In genomic region chr16:85899790-85900587, GRCm38 (mm10) we compare ENCODE assay signal across 8 mouse cellular contexts. TPM values are rescaled to one million over a fixed set of nuclear protein-coding genes. Genes with fewer than 3 reads are reported as not detected.
DNase-seq lines count a peak whose midpoint lies in the region; ATAC-seq lines count a peak whose summit lies in the region.

No protein-coding gene starts in this region.

- 0 out of 2 replicates have a peak, but pooled peaks have one; percentile 15 for ATAC-seq in frontal cortex, adult (ENCODE audit: low TSS enrichment)
- peak; percentile 68 for ATAC-seq in forebrain, embryonic 12.5 days (ENCODE audit: low FRiP score)
- ATAC-seq in hindbrain, embryonic 11.5 days (ENCODE audit: low FRiP score) = peak; percentile 66
- peak; percentile 72 for ATAC-seq in neural tube, embryonic 15.5 days (ENCODE audit: low FRiP score)
- no peak for ATAC-seq in erythroblast, adult 5-6 weeks (replicated peaks; ENCODE audit: low FRiP score, poor library complexity, severe bottlenecking)

- no peaks in the 10 kb centered on the region for H3K9me3 ChIP-seq in forebrain, embryonic 12.5 days
- no peaks in the 10 kb centered on the region for H3K9me3 ChIP-seq in hindbrain, embryonic 11.5 days (ENCODE audit: control insufficient read depth, low read length)
- H3K9me3 ChIP-seq in neural tube, embryonic 15.5 days (replicated peaks) = no peaks in the 10 kb centered on the region

- no peak for DNase-seq in frontal cortex, postnatal 25 days (ENCODE audit: low spot score in 2 of 2)
- peak; percentile 37 for DNase-seq in ZHBTc4 (ENCODE audit: low read depth, low spot score)
- DNase-seq in hindbrain, embryonic 11.5 days (ENCODE audit: low spot score) = peak; percentile 61
- peak; percentile 21 for DNase-seq in liver

- H3K36me3 ChIP-seq in forebrain, embryonic 12.5 days (replicated peaks) = no peaks in the 10 kb centered on the region
- no peaks in the 10 kb centered on the region for H3K36me3 ChIP-seq in hindbrain, embryonic 11.5 days (ENCODE audit: control insufficient read depth, insufficient read depth, low read length)
- no peaks in the 10 kb centered on the region for H3K36me3 ChIP-seq in neural tube, embryonic 15.5 days

- H3K27ac ChIP-seq in forebrain, embryonic 12.5 days = no peak overlapping the region
- no peak overlapping the region for H3K27ac ChIP-seq in hindbrain, embryonic 11.5 days (ENCODE audit: low read depth, low read length)
- H3K27ac ChIP-seq in neural tube, embryonic 15.5 days (replicated peaks) = peak overlapping the region; percentile 51

- H3K4me1 ChIP-seq in forebrain, embryonic 12.5 days = peaks cover 18% of the 10 kb centered on the region
- peaks cover 2% of the 10 kb centered on the region; the same call in 1 of the 2 replicates for H3K4me1 ChIP-seq in hindbrain, embryonic 11.5 days (replicated peaks; ENCODE audit: control insufficient read depth, insufficient read depth, low read length)
- peaks cover 26% of the 10 kb centered on the region for H3K4me1 ChIP-seq in neural tube, embryonic 15.5 days

- H3K9ac ChIP-seq in forebrain, embryonic 12.5 days = peak overlapping the region; percentile 58
- H3K9ac ChIP-seq in hindbrain, embryonic 11.5 days (ENCODE audit: low read depth, low read length) = peak overlapping the region; percentile 53
- H3K9ac ChIP-seq in neural tube, embryonic 15.5 days (replicated peaks) = peak overlapping the region; percentile 64

- WGBS in forebrain, embryonic 12.5 days = 1% methylated on average over 45 of the region's 45 CpGs
- 1% methylated on average over 44 of the region's 45 CpGs for WGBS in hindbrain, embryonic 11.5 days
- WGBS in neural tube, embryonic 15.5 days = under 1% methylated on average over 45 of the region's 45 CpGs

- peak overlapping the region; percentile 92 for H3K4me2 ChIP-seq in forebrain, embryonic 12.5 days
- peak overlapping the region; percentile 94 for H3K4me2 ChIP-seq in hindbrain, embryonic 11.5 days (replicated peaks; ENCODE audit: low read depth, low read length)
- peak overlapping the region; percentile 88 for H3K4me2 ChIP-seq in neural tube, embryonic 15.5 days

- peaks cover 35% of the 10 kb centered on the region for H3K27me3 ChIP-seq in forebrain, embryonic 12.5 days
- peaks cover 6% of the 10 kb centered on the region for H3K27me3 ChIP-seq in hindbrain, embryonic 11.5 days (ENCODE audit: control insufficient read depth, insufficient read depth, low read length)
- peaks cover 13% of the 10 kb centered on the region; the same call in 1 of the 2 replicates for H3K27me3 ChIP-seq in neural tube, embryonic 15.5 days (replicated peaks)

- H3K4me3 ChIP-seq in forebrain, embryonic 12.5 days (replicated peaks) = peak overlapping the region; percentile 50
- peak overlapping the region; percentile 56 for H3K4me3 ChIP-seq in hindbrain, embryonic 11.5 days (ENCODE audit: low read depth, low read length)
- peak overlapping the region; percentile 49 for H3K4me3 ChIP-seq in neural tube, embryonic 15.5 days (replicated peaks)

RNA-seq across cellular contexts. Expression of gene Adamts5, which starts 1.6 kb away (rescaled TPM):
- polyA plus RNA-seq in forebrain, embryonic 12.5 days (2016; fragmentation: Nextera tagmentation; extraction: Ambion mirVana) = 1.4 TPM in 2 replicates
- 1.1 and 1.3 TPM in 2 replicates for polyA plus RNA-seq in hindbrain, embryonic 11.5 days (2014; fragmentation: Nextera tagmentation; extraction: Ambion mirVana)
- polyA plus RNA-seq in neural tube, embryonic 15.5 days (2015; fragmentation: Nextera tagmentation; extraction: Ambion mirVana) = 4.8 and 5.0 TPM in 2 replicates
- total RNA-seq in erythroblast, adult 5-6 weeks (2015; ENCODE audit: low replicate concordance) = not detected in 2 replicates
- not detected in 2 replicates for total RNA-seq in erythroblast, adult 5-6 weeks (2017; ENCODE audit: low replicate concordance)

Comparison
In these comparisons a context has a peak if more than half of its experiments do, and no peak if none do; other contexts are left out.
1. DNase-seq: peak in ZHBTc4 (single experiment), hindbrain, embryonic 11.5 days (single experiment) and liver (single experiment); none in frontal cortex, postnatal 25 days (0 of 2).
2. Peak in every context shown above with its lines, with median percentiles within 50 percentile points of each other: H3K4me2 ChIP-seq, H3K4me3 ChIP-seq and H3K9ac ChIP-seq.